Mouse (Mus musculus) cerebellum, adult 2 months (tissue): ENCODE results near the gene Mgarp. TPM values are rescaled to one million over a fixed set of nuclear protein-coding genes. Genes with fewer than 3 reads are reported as not detected.
"Not testable (repeated sequence)": the region's sequence is repeated elsewhere in the genome, so short reads cannot be mapped to it uniquely, and the experiment has no call there.

ENCODE experiments used
- DNase-seq, 2 experiments: peaks; one replicate each; pipeline ENCODE4 v3.0.0; 2021
- H3K27ac ChIP-seq: fragments of 200-500 bp; 2 replicates; pipeline ENCODE4 v1.5.1; 2012; ENCODE audit warnings: low read length, control low read depth, inconsistent platforms; ENCODE audit not compliant: insufficient read depth
- H3K27me3 ChIP-seq: fragments of 200-500 bp; 2 replicates; pipeline ENCODE4 v1.6.1; 2012; ENCODE audit warnings: inconsistent platforms, mild to moderate bottlenecking, low read length, moderate library complexity; ENCODE audit not compliant: control insufficient read depth, insufficient read depth
- H3K4me1 ChIP-seq: fragments of 200-500 bp; 2 replicates; pipeline ENCODE4 v1.6.1; 2011; ENCODE audit warnings: low read length; ENCODE audit not compliant: control insufficient read depth, insufficient read depth
- H3K4me3 ChIP-seq: fragments of 200-500 bp; replicated peaks from 2 replicates; pipeline ENCODE3; 2011; ENCODE audit warnings: mild to moderate bottlenecking, low read depth, low read length, control low read depth; ENCODE audit not compliant: insufficient read depth
- CTCF ChIP-seq: fragments of 200-500 bp; IDR thresholded peaks from 2 replicates; pipeline ENCODE4 v1.5.1; 2011; ENCODE audit warnings: low read depth, mild to moderate bottlenecking, control low read depth, low read length, moderate library complexity, borderline replicate concordance; ENCODE audit not compliant: insufficient read depth
- POLR2A ChIP-seq: fragments of 200-500 bp; IDR thresholded peaks from 2 replicates; pipeline ENCODE4 v1.6.1; 2011; ENCODE audit warnings: low read length, control low read depth, borderline replicate concordance; ENCODE audit not compliant: insufficient read depth
- WGBS: fragments of 180-500 bp; shearing (Covaris S2); methylation state at CpG from one replicate; pipeline ENCODE4 v1.1.7; 2018; 5-methylcytosine and 5-hydroxymethylcytosine counted together
- polyA plus RNA-seq: library from polyadenylated mRNA; depleted of rRNA; stranded (reverse); fragments of >200 nt; gene quantifications from 2 replicates; pipeline ENCODE4 v1.2.3, GENCODE M21; 2012

The Mgarp gene
- polyA plus RNA-seq, 1 experiment, result 2.0 TPM

- TF ChIP-seq CTCF, result no peak
- no peak for TF ChIP-seq POLR2A
- H3K27me3 ChIP-seq, result no peaks in the 10 kb centered on the region
- peak overlapping the region; percentile 95 for H3K27ac ChIP-seq
- H3K4me1 ChIP-seq, result peaks cover 3% of the 10 kb centered on the region; the same call in 1 of the 2 replicates
- peak overlapping the region; percentile 92 for H3K4me3 ChIP-seq
- 12% methylated on average over 20 of the region's 20 CpGs for WGBS
- peak in 1 of 2 experiments; percentile 23 for DNase-seq
These were observed 11.5 kb upstream of the Mgarp start for GRCm38 (mm10) chr3:51407870-51408560.

GRCm38 (mm10) chr3:51402628-51403027 is 6.1 kb upstream of the Mgarp start:
- H3K4me3 ChIP-seq, result no peak overlapping the region
- TF ChIP-seq CTCF (no peak), POLR2A (no peak)
- no peak for DNase-seq
- peaks cover 3% of the 10 kb centered on the region; the same call in 1 of the 2 replicates for H3K4me1 ChIP-seq
- H3K27me3 ChIP-seq, result no peaks in the 10 kb centered on the region; the same call in 1 of the 2 replicates
- WGBS, result 93% methylated on average over 12 of the region's 12 CpGs
- H3K27ac ChIP-seq, result no peak overlapping the region

GRCm38 (mm10) chr3:51402054-51402453 is 5.5 kb upstream of the Mgarp start:
- H3K4me3 ChIP-seq, H3K27ac ChIP-seq, DNase-seq, H3K27me3 ChIP-seq, H3K4me1 ChIP-seq: not testable (repeated sequence)
- 72% methylated on average over 4 of the region's 4 CpGs for WGBS

- Histone ChIP-seq H3K4me1 (no peaks in the 10 kb centered on the region), H3K27ac (no peak overlapping the region), H3K27me3 (no peaks in the 10 kb centered on the region; the same call in 1 of the 2 replicates), H3K4me3 (no peak overlapping the region)
- DNase-seq, result no peak
- WGBS, result 70% methylated on average over 10 of the region's 10 CpGs
- TF ChIP-seq POLR2A, result no peak
- TF ChIP-seq CTCF, result no peak
These were observed 4.1 kb upstream of the Mgarp start for GRCm38 (mm10) chr3:51400682-51401081.

GRCm38 (mm10) chr3:51399531-51399930 is 3.0 kb upstream of the Mgarp start:
- 68% methylated on average over 4 of the region's 4 CpGs for WGBS
- Histone ChIP-seq H3K27me3 (no peaks in the 10 kb centered on the region; the same call in 1 of the 2 replicates), H3K4me1 (no peaks in the 10 kb centered on the region), H3K4me3 (no peak overlapping the region), H3K27ac (no peak overlapping the region)
- DNase-seq, result no peak
- TF ChIP-seq CTCF (no peak), POLR2A (no peak)

GRCm38 (mm10) chr3:51398667-51399066 is 2.1 kb upstream of the Mgarp start:
- no peaks in the 10 kb centered on the region for H3K4me1 ChIP-seq
- H3K27me3 ChIP-seq, result no peaks in the 10 kb centered on the region; the same call in 1 of the 2 replicates
- WGBS, result 23% methylated on average over 3 of the region's 3 CpGs
- no peak overlapping the region for H3K27ac ChIP-seq
- DNase-seq, result no peak
- H3K4me3 ChIP-seq, result no peak overlapping the region
- no peak for TF ChIP-seq POLR2A
- TF ChIP-seq CTCF, result no peak

GRCm38 (mm10) chr3:51397700-51398299 is 1.3 kb upstream of the Mgarp start:
- WGBS, result 69% methylated on average over 15 of the region's 15 CpGs
- H3K27ac ChIP-seq, result no peak overlapping the region
- DNase-seq, result no peak
- no peak overlapping the region for H3K4me3 ChIP-seq
- H3K4me1 ChIP-seq, result no peaks in the 10 kb centered on the region
- TF ChIP-seq CTCF (no peak), POLR2A (no peak)
- no peaks in the 10 kb centered on the region; the same call in 1 of the 2 replicates for H3K27me3 ChIP-seq
